In the genomic region with DNA sequence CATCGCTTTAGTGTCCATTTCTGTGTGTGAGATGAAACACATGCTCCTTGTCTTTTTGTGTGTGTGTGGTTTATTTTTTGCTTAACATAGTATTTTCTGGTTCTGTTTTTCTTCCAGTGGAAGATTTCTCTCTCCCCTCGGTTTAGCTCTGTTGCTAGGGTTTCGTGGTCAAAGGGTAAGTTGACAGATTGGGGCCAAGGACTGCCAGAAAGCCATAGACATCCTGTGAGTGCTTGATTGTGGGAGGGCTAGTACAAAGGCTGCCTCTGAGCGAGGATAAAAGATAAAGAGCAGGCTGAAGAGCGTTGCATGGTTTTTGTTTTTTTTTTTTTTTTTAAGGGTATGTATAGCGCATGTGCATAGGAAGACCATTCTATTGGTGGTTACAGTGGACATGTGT, we compare ENCODE assay signal across 16 mouse cellular contexts.
DNase-seq lines count a peak whose midpoint lies in the region; ATAC-seq lines count a peak whose summit lies in the region.
"Had no signal": no experiment of that assay in that cellular context is flagged by ENCODE, and none has a peak within 500 bp of the region (broad histone marks: within the 10 kb centered on the region; RNA-seq: fewer than 3 reads in every experiment).

No protein-coding gene starts in this region.

- WGBS in hindbrain, embryonic 15.5 days = 37% methylated on average over 6 of the region's 6 CpGs
- 55% methylated on average over 6 of the region's 6 CpGs for WGBS in hindbrain, embryonic 11.5 days
- 34% methylated on average over 6 of the region's 6 CpGs for WGBS in kidney, embryonic 16.5 days

- H3K9ac ChIP-seq in hindbrain, embryonic 15.5 days = no peak overlapping the region
- H3K9ac ChIP-seq in hindbrain, embryonic 11.5 days (ENCODE audit: low read depth, low read length) = no peak overlapping the region
- H3K9ac ChIP-seq in kidney, embryonic 16.5 days (replicated peaks; ENCODE audit: low read length) = no peak overlapping the region
- H3K9ac ChIP-seq: embryonic facial prominence, embryonic 13.5 days; limb, embryonic 12.5 days; liver, embryonic 15.5 days; midbrain, embryonic 12.5 days had no signal

- DNase-seq in hindbrain, embryonic 11.5 days (ENCODE audit: low spot score) = no peak
- DNase-seq in adrenal gland, postnatal 10 days = peak; percentile 20
- DNase-seq in adrenal gland, postnatal 14 days = peak; percentile 40
- DNase-seq in MN1 (ENCODE audit: low spot score) = no peak
- DNase-seq in frontal cortex, postnatal 10 days (ENCODE audit: low spot score in 2 of 2) = no peak
- DNase-seq: cerebellum, adult 2 months; lung, postnatal 14 days; right cerebral cortex, postnatal 14 days had no signal

- H3K36me3 ChIP-seq in hindbrain, embryonic 15.5 days = no peaks in the 10 kb centered on the region
- H3K36me3 ChIP-seq in hindbrain, embryonic 11.5 days (ENCODE audit: control insufficient read depth, insufficient read depth, low read length) = no peaks in the 10 kb centered on the region
- no peaks in the 10 kb centered on the region for H3K36me3 ChIP-seq in kidney, embryonic 16.5 days (ENCODE audit: insufficient read depth, low read length)
- H3K36me3 ChIP-seq: embryonic facial prominence, embryonic 13.5 days; limb, embryonic 12.5 days; liver, embryonic 15.5 days; midbrain, embryonic 12.5 days had no signal

- H3K9me3 ChIP-seq in hindbrain, embryonic 15.5 days = no peaks in the 10 kb centered on the region
- no peaks in the 10 kb centered on the region for H3K9me3 ChIP-seq in hindbrain, embryonic 11.5 days (ENCODE audit: control insufficient read depth, low read length)
- H3K9me3 ChIP-seq in kidney, embryonic 16.5 days (ENCODE audit: low read length) = no peaks in the 10 kb centered on the region
- H3K9me3 ChIP-seq: embryonic facial prominence, embryonic 13.5 days; limb, embryonic 12.5 days; liver, embryonic 15.5 days; midbrain, embryonic 12.5 days had no signal

- H3K4me3 ChIP-seq in hindbrain, embryonic 15.5 days = no peak overlapping the region
- H3K4me3 ChIP-seq in hindbrain, embryonic 11.5 days (ENCODE audit: low read depth, low read length) = no peak overlapping the region
- no peak overlapping the region for H3K4me3 ChIP-seq in kidney, embryonic 16.5 days (ENCODE audit: low read length)
- H3K4me3 ChIP-seq: embryonic facial prominence, embryonic 13.5 days; layer of hippocampus, adult 2 months; limb, embryonic 12.5 days; liver, embryonic 15.5 days; midbrain, embryonic 12.5 days had no signal

- H3K4me2 ChIP-seq in hindbrain, embryonic 15.5 days = peak overlapping the region; percentile 12; the same call in 1 of the 2 replicates
- H3K4me2 ChIP-seq in hindbrain, embryonic 11.5 days (replicated peaks; ENCODE audit: low read depth, low read length) = no peak overlapping the region
- H3K4me2 ChIP-seq in kidney, embryonic 16.5 days (replicated peaks; ENCODE audit: low read depth, low read length) = no peak overlapping the region
- H3K4me2 ChIP-seq: embryonic facial prominence, embryonic 13.5 days; limb, embryonic 12.5 days; liver, embryonic 15.5 days; midbrain, embryonic 12.5 days had no signal

- ATAC-seq in hindbrain, embryonic 15.5 days (ENCODE audit: low FRiP score, low read depth) = no peak
- ATAC-seq in hindbrain, embryonic 11.5 days (ENCODE audit: low FRiP score) = no peak
- 0 out of 2 replicates have a peak, but pooled peaks have one; percentile 15 for ATAC-seq in kidney, embryonic 16.5 days (ENCODE audit: low FRiP score, low TSS enrichment)
- ATAC-seq: CD4-positive, CD25-positive, alpha-beta regulatory T cell, adult 4 months had no signal

- H3K4me1 ChIP-seq in hindbrain, embryonic 15.5 days (replicated peaks) = peaks cover 4% of the 10 kb centered on the region; the same call in 1 of the 2 replicates
- no peaks in the 10 kb centered on the region for H3K4me1 ChIP-seq in hindbrain, embryonic 11.5 days (replicated peaks; ENCODE audit: control insufficient read depth, insufficient read depth, low read length)
- peaks cover 5% of the 10 kb centered on the region for H3K4me1 ChIP-seq in kidney, embryonic 16.5 days (ENCODE audit: insufficient read depth, low read length)
- H3K4me1 ChIP-seq: embryonic facial prominence, embryonic 13.5 days; liver, embryonic 15.5 days; midbrain, embryonic 12.5 days had no signal

- no peaks in the 10 kb centered on the region for H3K27me3 ChIP-seq in hindbrain, embryonic 15.5 days
- no peaks in the 10 kb centered on the region for H3K27me3 ChIP-seq in hindbrain, embryonic 11.5 days (ENCODE audit: control insufficient read depth, insufficient read depth, low read length)
- no peaks in the 10 kb centered on the region for H3K27me3 ChIP-seq in kidney, embryonic 16.5 days (ENCODE audit: insufficient read depth, low read length)
- H3K27me3 ChIP-seq: embryonic facial prominence, embryonic 13.5 days; limb, embryonic 12.5 days; liver, embryonic 15.5 days; midbrain, embryonic 12.5 days had no signal

- H3K27ac ChIP-seq in hindbrain, embryonic 15.5 days (replicated peaks) = no peak overlapping the region
- H3K27ac ChIP-seq in hindbrain, embryonic 11.5 days (ENCODE audit: low read depth, low read length) = no peak overlapping the region
- H3K27ac ChIP-seq in kidney, embryonic 16.5 days (ENCODE audit: low read length) = no peak overlapping the region
- H3K27ac ChIP-seq: embryonic facial prominence, embryonic 13.5 days; layer of hippocampus, adult 2 months; limb, embryonic 12.5 days; liver, embryonic 15.5 days; midbrain, embryonic 12.5 days had no signal

Comparison
In these comparisons a context has a peak if more than half of its experiments do, and no peak if none do; other contexts are left out.
1. DNase-seq: peak in adrenal gland, postnatal 10 days (single experiment) and adrenal gland, postnatal 14 days (single experiment); none in hindbrain, embryonic 11.5 days (single experiment), MN1 (single experiment) and frontal cortex, postnatal 10 days (0 of 2).